Mouse (Mus musculus) myocyte (in vitro differentiated cells): Measurements from ENCODE around the gene Igtp.

Experiments
- CEBPB ChIP-seq: IDR thresholded peaks from 2 replicates; pipeline ENCODE4 v1.6.1; 2011; ENCODE audit warnings: mild to moderate bottlenecking, moderate library complexity; ENCODE audit not compliant: poor library complexity, insufficient read depth, severe bottlenecking
- E2F4 ChIP-seq: IDR thresholded peaks from one replicate; pipeline ENCODE4 v1.6.1; 2011; ENCODE audit warnings: mild to moderate bottlenecking, control low read depth, moderate library complexity; ENCODE audit not compliant: insufficient read depth
- MAX ChIP-seq: IDR thresholded peaks from one replicate; pipeline ENCODE4 v1.6.1; 2011; ENCODE audit warnings: low read depth, mild to moderate bottlenecking, control low read depth
- MYOD1 ChIP-seq, 3 experiments: IDR thresholded peaks; one replicate each; pipeline ENCODE4 v1.6.1; 2011; ENCODE audit warnings: control low read depth in 2 of 3, low read depth in 2 of 3, mild to moderate bottlenecking in 2 of 3, moderate library complexity in 1 of 3; ENCODE audit not compliant: insufficient read length in 2 of 3, control insufficient read depth in 1 of 3
- MYOG ChIP-seq, 3 experiments: IDR thresholded peaks; one replicate each; pipeline ENCODE4 v1.6.1; 2011; ENCODE audit warnings: control low read depth in 2 of 3, low read depth in 2 of 3, mild to moderate bottlenecking in 2 of 3; ENCODE audit not compliant: insufficient read length in 2 of 3, control insufficient read depth in 1 of 3, insufficient read depth in 1 of 3
- POLR2A ChIP-seq: IDR thresholded peaks from one replicate; pipeline ENCODE4 v1.6.1; 2011; ENCODE audit warnings: low read depth, mild to moderate bottlenecking, control low read depth, moderate library complexity; ENCODE audit not compliant: insufficient read length
- POLR2AphosphoS2 ChIP-seq: IDR thresholded peaks from one replicate; pipeline ENCODE4 v1.6.1; 2011; ENCODE audit warnings: low read depth, control low read depth; ENCODE audit not compliant: insufficient read length
- REST ChIP-seq: IDR thresholded peaks from one replicate; pipeline ENCODE4 v1.6.1; 2011; ENCODE audit warnings: mild to moderate bottlenecking, control low read depth, moderate library complexity; ENCODE audit not compliant: insufficient read depth, insufficient read length
- SRF ChIP-seq: IDR thresholded peaks from one replicate; pipeline ENCODE4 v1.6.1; 2011; ENCODE audit warnings: low read depth; ENCODE audit not compliant: control insufficient read depth, insufficient read length
- TCF12 ChIP-seq: IDR thresholded peaks from one replicate; pipeline ENCODE4 v1.6.1; 2011; ENCODE audit warnings: mild to moderate bottlenecking, control low read depth; ENCODE audit not compliant: poor library complexity, insufficient read depth, severe bottlenecking
- USF1 ChIP-seq: IDR thresholded peaks from one replicate; pipeline ENCODE4 v1.6.1; 2011; ENCODE audit warnings: low read depth, mild to moderate bottlenecking, control low read depth, moderate library complexity

GRCm38 (mm10) chr11:58183579-58183978 lies 15.8 kb upstream of the Igtp start:
- TF ChIP-seq POLR2A, result no peak
- TF ChIP-seq MYOG (IDR thresholded peaks at IDR 0.05; ENCODE audit: control insufficient read depth in 1 of 3, insufficient read depth in 1 of 3, insufficient read length in 2 of 3, low read depth in 2 of 3), result no peak
- TF ChIP-seq POLR2AphosphoS2, result no peak
- TF ChIP-seq SRF, result no peak
- TF ChIP-seq USF1, result no peak
- no peak for TF ChIP-seq E2F4
- no peak for TF ChIP-seq CEBPB
- no peak for TF ChIP-seq MYOD1 (IDR thresholded peaks at IDR 0.05; ENCODE audit: control insufficient read depth in 1 of 3, insufficient read length in 2 of 3, low read depth in 2 of 3)
- no peak for TF ChIP-seq MAX
- no peak for TF ChIP-seq TCF12
- no peak for TF ChIP-seq REST
